Mouse (Mus musculus) thymus, postnatal 0 days (tissue): ENCODE measurements around the gene Zxdc. TPM values are rescaled to one million over a fixed set of nuclear protein-coding genes. Genes with fewer than 3 reads are reported as not detected.

Experiments used
- DNase-seq: peaks from one replicate; pipeline ENCODE4 v3.0.0-alpha.2; 2015; ENCODE audit warnings: low spot score
- polyA plus RNA-seq: library from polyadenylated mRNA; unstranded; fragments of >200 nt; fragmentation: Nextera tagmentation; extraction: Ambion mirVana; gene quantifications from 2 replicates; pipeline ENCODE4 v1.2.1, GENCODE M21; 2015

Gene Zxdc
- 7.2 and 8.1 TPM in 2 replicates for polyA plus RNA-seq

DNA sequence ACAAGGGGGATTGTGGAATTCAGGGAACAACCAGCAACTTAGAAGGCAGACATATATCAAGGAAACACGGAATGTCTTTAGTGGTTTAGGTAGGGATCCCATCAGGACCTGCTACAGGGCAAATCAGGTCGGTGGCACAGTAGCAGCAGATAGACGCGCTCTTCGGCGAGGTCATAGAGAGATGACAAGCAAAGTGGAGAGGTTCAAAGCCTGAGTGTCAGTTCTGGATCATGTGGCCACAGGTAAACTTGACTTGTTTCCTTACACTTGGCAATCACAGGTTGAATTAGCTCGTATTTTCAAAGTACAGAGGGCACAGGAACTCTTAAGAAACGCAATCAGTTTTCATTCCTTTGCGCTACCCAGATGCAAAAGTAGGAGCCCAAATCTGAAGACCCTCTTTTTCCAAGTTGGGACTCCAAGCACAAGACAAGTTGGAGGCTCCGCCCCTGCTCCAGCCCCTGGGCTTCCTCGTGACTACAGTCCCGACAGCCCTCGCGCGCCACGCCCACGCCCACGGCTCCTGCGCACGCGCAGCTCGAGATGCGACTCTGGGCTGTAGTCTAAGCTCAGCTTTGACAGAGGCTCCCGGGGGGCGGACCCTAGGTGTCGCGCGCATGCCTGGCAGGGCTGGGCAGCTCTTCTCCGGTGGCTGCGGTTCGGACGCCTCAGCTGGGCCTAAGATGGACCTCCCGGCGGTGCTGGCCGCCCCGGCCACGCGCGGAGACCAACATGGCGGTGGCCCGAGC lies at the start of gene Zxdc:
Gene Zxdc, plus strand, starts transcription at position 517 of the 749 bp plus-strand sequence.
- DNase-seq: peak; percentile 96

DNA sequence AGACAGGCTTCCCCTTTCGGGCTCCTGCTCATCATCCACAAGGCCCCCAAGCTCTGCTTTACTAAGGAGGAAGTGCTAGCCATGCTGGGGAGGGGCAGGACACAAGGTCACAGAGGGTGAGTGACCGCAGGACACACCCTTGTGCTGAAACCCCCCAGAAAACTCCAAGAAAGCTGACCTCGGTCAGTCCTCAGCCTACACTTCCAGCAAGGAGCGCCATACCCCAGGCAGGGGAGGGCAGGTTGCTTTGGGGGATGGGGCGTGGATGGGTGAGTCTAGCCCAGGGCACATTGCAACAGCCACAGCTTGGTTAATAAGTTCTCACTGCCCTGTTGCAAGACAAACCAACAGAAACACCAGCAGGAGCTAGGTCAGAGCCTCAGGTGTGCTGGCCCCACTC lies 48.9 kb upstream of the Zxdc start:
- no peak for DNase-seq

DNA sequence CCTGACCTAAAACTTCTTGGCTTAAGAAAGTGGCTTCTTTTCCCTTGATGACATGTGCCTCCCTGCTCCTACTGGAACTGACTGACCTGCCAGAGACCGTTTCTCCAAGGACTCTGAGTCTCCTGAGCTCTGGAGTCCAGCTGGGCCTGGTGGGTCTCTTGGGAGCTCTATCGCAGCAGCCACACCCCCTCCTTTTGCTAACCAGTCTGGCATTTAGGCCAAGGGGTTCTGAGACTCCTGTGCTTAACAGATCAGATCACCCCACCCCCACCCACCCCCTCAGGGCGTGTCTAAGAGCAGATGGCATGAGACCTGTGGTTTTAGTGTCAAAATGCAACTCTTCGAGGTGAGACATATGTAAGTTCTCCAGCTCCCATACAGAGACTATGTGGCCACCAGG lies 47.5 kb upstream of the Zxdc start:
- DNase-seq: no peak

DNA sequence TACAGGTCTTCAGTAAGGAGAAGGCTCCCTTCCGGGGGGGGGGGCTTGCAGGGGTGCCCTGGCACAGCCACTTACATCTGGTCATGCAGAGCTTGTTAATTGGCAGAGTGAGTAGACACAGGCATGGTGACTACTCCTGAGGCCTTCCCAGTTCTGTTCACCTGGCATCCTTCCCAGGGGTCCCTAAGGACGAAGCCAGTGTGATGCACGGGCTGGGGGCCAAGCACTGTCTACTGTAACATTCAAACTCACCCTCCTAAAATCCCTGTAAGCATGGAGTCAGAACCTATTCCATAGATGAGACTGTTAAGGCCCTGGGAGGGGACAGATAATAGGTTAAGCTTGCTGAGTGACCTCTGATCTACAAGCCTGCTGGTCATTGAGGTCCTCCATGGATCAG lies 45.3 kb upstream of the Zxdc start:
- DNase-seq: no peak

DNA sequence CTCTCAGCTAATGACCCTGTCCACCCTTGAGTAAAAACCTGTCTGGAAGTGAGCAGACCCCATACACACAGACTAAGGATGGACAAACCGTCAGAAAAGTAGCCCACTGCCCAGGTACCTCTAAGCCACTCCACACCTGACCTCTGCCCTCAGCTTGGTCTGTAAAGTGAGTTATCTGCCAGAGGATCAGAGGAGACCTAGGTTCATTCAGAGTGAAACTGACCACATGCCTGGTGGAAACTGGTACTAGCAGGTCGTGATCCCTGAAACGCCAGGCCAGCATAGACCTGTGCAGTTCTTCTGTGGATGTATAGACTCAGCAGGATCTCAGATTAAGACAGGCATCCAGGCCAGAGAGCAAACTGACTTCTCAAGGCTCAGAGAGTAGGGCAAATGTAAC lies 44.8 kb upstream of the Zxdc start:
- DNase-seq: no peak

DNA sequence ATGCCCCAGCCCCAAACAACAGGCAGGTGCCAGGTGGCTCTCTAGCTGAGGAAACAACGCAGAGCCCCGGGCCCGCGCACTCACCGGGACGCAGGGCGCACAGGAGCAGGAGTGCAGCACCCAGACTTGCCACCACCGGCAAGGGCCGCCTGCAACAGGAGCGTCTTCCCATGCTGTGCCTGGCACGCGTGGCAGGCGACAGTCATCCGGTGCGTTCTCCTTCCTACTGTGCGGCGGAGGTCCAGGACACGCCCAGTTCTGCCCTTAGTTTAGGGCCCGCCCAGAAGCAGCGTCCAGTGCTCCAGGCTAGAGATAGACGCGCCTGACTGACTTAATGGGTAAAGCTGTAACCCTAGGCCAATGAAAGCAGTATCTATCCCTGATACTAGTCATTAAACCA lies 44.3 kb upstream of the Zxdc start, which contains the start of gene Chst13:
Gene Chst13, minus strand, starts transcription at position 195 of the 400 bp plus-strand sequence.
- no peak for DNase-seq

DNA sequence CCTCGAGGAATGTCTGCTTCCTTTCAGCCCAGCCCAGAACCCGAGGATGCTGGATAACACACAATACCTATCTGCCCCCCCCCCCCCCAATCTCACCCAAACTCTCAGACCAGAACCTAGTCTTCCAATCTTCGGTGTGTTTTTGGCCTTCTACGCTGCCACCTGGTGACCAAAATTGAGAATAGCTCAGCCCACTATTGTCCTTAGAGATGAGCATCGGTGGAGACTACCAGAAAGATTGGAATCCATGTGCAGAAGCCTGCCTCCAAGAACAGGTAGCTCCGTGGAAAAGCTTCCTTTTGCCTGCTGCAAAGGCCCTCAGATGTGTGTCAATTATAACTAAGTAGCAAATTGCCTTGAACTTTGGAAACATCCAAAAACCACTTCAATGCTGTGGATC lies 41.6 kb upstream of the Zxdc start:
- no peak for DNase-seq

DNA sequence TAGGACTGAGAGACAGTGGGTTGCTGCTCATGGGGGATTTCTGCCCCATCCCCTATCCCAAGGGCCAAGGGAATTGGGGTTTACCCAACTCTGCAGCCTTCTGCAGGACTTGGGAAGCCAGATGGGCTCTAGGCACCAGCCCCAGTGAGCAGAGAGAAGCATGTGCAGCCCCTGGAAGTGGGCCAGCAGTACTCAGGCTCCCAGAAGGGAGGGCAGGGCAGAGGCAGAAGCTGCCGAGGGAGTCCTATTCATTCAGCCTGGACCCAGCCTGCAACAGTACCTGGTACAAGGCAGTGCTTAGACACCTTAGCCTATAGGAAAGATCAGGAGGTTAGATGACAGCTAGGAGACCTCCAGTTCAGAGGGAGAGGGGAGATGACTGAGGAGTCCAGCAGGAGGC lies 39.3 kb upstream of the Zxdc start:
- DNase-seq: no peak

DNA sequence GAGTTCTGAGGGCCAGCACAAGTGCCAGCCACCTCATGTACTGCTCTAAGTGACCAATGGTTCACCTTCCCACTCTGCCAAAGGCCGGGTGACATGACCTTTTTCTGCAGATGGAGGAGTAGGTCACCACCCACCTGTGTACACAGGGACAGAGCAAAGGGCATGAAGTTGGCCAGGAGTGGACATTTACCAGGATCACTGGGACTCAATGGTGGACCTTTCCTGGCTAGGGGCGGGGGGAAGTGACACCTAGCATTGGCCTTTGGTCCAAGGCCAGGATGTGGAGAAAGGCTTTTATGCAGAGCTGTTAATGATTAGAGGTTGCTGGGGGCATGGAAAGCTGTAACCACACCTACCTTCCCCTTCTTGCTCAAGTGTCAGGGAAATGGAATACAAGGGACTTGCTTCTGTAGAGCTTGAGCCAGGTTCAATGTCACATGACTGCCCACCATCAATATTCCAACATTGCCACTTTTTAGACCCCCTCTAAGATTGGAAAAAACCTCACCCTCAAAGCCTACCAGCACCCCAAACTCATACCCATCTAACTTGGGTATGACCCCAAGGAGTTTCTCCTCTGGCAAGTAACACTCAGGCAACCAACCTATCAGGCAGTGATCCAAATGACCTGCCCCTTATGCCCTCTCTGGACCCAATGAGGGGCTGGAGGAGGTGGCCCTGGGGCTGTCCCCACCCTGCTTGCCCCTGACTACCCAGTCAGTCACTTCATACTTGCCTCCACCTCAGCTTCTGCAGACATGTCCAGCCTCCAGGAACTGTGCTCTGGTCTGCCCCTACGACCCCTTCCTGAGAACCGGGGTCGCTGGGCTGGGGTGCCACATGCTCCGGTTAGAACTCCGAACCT lies 36.5 kb upstream of the Zxdc start, which contains the start of gene Uroc1:
Gene Uroc1, plus strand, starts transcription at position 724 of the 865 bp plus-strand sequence.
- DNase-seq: no peak

DNA sequence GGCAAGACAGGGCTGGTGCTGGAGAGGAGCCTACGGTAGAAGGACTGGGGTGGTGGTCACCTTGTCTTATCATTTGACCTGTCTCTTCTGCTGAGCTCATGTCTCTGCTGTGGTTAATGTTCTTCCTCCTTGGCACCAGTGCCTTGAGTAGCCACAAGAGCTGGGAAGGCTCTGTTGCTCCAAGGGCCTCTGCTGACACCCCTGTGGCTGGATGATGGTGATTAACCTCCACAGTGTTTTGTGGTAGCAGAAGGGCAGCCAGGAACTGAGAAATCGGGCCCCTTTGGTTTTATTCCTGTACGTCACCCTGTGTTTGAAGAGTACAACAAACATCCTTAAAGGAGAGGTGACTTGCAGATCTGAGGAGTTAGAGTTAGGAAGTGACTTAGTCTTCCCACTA lies 35.0 kb upstream of the Zxdc start:
- DNase-seq: no peak

DNA sequence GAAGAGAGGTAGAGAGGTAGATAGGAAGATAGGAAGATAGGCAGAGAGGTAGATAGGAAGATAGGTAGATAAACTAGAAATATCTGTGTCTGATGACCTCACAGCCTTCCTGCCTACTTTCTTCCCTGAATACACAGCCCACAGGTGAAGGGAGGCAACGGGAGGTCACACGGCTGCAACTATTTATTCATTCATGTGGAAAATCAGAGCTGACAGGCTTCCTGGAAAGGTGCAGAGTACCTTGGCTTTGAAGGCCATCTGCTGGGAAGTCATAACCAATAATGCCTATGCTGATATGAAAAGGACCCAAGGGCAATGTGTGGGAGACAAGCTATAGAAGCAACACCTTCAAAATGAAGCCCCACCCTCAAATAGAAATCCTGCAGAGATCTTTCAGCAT lies 26.9 kb upstream of the Zxdc start:
- no peak for DNase-seq

DNA sequence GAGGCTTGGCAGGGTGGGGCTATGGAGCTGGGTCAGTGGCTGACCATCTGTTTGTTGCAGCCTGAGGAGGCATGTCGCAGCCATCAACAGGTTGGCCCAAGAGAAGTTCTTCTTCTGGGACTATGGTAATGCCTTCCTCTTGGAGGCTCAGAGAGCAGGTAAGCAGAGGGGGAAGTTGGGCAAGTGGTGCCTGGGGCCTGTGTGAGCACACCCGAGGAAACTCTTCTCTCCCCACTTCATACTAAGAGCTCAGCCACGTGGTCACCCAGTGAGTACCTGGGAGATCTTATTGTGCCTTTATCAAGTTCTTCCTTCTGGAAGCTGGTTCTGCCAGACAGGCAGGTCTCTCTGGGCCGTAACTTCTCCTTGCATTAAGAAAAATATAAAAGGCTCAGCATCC lies 22.1 kb upstream of the Zxdc start:
- no peak for DNase-seq

DNA sequence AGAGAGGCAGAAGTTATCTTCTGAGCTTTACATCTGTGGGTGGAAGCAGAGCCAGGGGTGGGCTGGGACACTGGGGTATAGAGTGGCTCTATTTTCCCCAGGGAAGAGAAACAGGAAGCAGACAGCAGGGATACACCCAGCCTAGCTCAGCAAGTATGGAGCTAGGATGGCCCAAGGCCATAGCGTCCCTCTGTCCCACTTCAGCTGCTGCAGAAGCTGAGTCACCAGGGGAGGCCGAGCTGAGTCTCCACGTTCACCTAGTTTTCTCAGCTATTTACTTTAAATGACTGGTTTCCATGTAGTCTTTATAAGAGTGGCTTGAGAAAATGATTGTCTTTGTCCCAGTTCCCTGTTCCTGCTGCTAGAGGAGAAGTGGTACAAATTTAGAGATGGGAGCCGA lies 20.8 kb upstream of the Zxdc start:
- no peak for DNase-seq

DNA sequence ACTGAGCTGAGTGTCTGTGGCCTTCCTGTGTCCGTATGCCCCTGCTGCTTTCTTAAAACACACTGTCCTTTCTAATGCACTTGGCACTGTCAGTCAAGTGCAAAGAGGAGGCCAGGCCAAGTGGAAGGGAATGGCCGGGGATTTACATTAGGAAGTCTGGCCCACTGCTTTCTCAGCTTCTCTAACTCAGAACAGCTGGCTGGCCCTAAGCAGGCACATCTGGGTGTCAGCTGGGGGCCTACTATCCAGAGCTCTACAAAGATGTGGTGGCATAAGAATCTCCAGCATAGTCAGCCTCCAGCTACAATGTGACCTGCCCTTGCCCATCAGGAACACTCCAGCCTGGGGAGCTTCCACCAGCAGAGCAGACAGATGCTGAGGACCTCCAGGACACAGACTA lies 19.3 kb upstream of the Zxdc start:
- no peak for DNase-seq

DNA sequence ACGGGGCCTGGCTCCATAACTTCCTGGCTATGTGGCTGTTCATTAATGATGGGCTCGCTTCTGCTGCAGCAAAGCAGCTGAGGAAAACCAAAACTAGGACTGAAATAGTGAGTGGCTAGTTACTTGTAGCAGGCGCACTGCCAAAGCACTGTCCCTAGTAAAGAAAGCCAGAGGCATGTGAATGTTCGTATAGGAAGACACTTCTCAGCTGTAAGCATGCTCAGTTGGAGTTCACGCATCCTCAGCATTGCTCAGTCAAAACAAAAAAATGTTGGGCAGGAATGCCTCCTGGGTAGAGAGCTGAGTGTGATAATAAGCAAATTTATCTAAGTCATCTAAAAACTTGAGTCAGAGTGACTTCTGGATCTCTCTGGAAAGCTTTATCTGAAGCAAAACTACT lies 11.2 kb upstream of the Zxdc start:
- DNase-seq: no peak

DNA sequence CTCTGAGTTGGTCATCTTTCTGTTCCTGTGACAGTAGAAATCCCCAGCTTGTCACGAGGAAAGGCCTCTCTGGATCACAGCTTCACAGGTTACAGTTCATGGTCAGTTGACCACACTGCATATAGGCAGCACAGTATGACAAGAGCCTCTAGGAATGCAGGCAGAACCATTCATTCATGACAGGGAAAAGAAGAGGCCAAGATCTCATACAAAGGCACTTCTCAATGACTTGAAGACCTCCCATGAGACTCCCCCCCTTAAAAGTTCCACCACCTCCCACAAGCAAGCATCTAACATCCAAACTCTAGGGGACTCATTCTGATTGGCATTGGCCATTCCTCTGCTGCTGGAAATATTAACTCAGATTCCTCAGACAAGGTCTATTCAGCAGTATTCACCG lies 9.8 kb upstream of the Zxdc start:
- DNase-seq: no peak

DNA sequence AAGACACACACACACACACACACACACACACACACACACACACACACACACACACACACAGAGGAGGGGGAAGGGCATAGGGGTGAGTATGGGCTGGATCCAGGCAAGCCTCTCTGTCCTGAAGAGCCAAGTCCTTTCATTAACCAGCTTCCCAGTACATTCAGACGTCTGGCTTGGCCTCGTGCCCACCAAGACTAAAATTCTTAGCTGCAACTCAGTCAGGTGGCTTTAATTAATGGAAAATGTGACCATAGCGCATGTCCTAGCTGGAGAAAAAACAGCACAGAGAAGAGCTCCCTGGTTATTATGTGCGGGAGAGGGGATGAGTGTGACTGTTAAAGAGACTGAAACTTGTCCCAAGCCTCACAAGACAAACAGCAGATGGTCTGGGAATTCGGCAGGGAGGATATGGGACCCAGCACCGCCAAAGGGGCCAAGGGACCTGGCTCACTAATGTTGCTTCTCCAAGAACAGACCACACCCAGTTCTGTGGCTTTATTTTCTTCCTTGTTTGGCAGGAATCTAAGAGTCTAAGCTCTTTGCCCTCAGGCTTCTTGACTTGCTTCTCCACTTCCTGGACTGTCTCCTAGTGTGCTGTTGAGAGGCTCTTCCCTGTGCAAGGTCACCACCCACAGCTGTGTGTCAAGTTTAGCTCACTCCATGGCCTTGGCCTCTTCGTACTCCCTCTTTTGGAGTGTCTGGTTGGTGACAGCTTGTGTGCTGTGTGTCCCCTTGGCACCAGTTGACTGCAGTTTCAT lies 9.1 kb upstream of the Zxdc start:
- no peak for DNase-seq

DNA sequence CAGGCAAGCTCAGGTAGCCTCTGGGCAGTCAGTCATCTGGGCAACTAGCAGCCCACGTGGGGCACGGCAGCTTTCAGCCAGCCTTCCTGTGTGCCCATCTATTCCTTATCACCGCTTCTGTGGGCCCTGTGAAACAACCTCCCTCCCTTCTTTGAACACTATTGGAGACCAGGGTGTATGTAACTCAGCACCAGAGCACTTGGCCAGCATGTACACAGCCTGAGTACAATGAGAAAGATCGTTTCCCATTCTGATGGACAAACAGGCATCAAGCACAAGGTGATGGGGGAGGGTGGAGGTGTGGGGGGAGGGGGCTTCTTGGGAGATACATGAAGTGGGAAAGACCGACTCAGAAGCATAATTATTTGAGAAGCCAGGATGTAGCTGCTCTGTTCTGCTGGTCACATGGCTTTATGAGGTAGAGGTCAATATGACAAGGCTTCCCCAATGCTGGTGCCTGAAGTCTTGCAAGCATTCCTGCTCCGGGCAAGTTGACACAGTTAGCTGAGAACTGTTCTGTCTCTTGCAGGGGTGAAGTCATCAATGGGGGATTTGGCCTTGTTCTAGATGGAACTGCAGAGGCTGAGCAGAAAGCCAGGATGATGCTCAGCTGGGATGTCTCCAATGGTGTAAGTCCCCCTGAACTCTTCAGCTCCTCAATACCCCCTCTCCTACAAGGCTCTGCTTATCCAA lies 8.2 kb upstream of the Zxdc start:
- DNase-seq: no peak

DNA sequence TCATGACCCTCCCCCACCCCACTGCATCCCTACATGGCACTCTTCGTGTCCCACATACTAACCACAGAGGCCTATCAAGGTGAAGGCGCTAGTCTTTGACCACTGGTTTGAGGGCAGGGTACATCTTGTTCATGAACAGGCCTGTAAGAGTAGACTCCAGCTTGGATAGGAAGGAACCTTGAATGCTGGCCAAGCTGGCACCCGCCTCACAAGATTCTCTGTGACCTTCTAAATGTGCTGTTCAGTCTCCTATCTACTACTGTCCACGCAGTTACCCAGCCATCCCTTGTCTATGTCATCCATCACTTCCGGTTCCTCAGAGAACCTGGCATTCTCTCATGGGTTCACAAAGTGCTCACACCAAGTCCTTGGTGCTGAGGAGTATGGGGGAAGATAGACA lies 6.0 kb upstream of the Zxdc start:
- DNase-seq: no peak

DNA sequence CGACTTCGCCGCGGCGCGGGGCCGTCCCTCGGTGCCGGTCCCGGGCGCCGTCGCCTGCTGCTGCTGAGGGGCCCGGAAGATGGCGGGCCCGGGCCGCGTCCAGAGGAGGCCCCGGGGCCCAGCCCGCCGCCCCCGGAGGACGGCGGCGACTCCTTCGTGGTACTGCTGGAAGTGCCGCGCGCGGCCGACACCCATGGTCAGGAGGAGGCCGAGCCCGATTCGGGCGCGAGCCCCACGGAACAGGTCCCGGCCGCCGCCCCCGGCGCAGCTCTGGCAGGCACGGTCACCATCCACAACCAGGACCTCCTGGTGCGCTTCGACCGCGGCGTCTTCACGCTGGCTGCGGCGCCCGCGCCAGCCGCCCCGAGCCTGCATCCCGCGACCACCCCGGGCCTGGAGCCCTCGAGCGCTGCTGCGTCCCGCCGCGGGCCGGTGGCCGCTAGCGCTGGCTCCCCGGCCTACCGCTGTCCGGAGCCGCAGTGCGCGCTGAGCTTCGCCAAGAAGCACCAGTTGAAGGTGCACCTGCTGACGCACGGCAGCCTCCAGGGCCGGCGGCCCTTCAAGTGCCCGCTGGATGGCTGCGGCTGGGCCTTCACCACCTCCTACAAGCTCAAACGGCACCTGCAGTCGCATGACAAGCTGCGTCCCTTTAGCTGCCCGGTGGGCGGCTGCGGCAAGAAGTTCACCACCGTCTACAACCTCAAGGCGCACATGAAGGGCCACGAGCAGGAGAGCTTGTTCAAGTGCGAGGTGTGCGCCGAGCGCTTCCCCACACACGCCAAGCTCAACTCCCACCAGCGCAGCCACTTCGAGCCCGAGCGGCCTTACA lies 647 bp downstream of the Zxdc start:
- DNase-seq: peak; percentile 48
